Comparison of ENCODE assay signal across 16 mouse cellular contexts in genomic region chr6:85402613-85403012, GRCm38 (mm10). TPM values are rescaled to one million over a fixed set of nuclear protein-coding genes. Genes with fewer than 3 reads are reported as not detected.
A peak's percentile ranks its signal among the peaks of the same experiment; 100 is the strongest.
DNase-seq lines count a peak whose midpoint lies in the region; ATAC-seq and TF ChIP-seq lines count a peak whose summit lies in the region.
"Had no signal": no experiment of that assay in that cellular context is flagged by ENCODE, and none has a peak within 500 bp of the region (broad histone marks: within the 10 kb centered on the region; RNA-seq: fewer than 3 reads in every experiment).

No protein-coding gene starts in this region.

- 50% methylated on average over 2 of the region's 2 CpGs for WGBS in heart, embryonic 10.5 days
- 72% methylated on average over 2 of the region's 2 CpGs for WGBS in midbrain, embryonic 10.5 days
- 25% methylated on average over 2 of the region's 2 CpGs for WGBS in midbrain, postnatal 0 days

- no peaks in the 10 kb centered on the region for H3K36me3 ChIP-seq in heart, embryonic 10.5 days
- H3K36me3 ChIP-seq in midbrain, embryonic 10.5 days = no peaks in the 10 kb centered on the region
- H3K36me3 ChIP-seq in midbrain, postnatal 0 days (ENCODE audit: insufficient read depth, low read length) = no peaks in the 10 kb centered on the region
- H3K36me3 ChIP-seq: embryonic facial prominence, embryonic 12.5 days had no signal

- H3K27ac ChIP-seq in heart, embryonic 10.5 days = no peak overlapping the region
- H3K27ac ChIP-seq in midbrain, embryonic 10.5 days (replicated peaks) = peak overlapping the region; percentile 23; the same call in 1 of the 2 replicates
- no peak overlapping the region for H3K27ac ChIP-seq in midbrain, postnatal 0 days (ENCODE audit: low read depth, low read length)
- H3K27ac ChIP-seq: embryonic facial prominence, embryonic 12.5 days had no signal

- no peak for TF ChIP-seq CTCF in midbrain, postnatal 0 days (IDR thresholded peaks at IDR 0.05)

- no peaks in the 10 kb centered on the region for H3K4me1 ChIP-seq in heart, embryonic 10.5 days
- H3K4me1 ChIP-seq in midbrain, embryonic 10.5 days = peaks cover 13% of the 10 kb centered on the region
- H3K4me1 ChIP-seq in midbrain, postnatal 0 days (ENCODE audit: insufficient read depth, low read length) = no peaks in the 10 kb centered on the region
- H3K4me1 ChIP-seq: embryonic facial prominence, embryonic 12.5 days had no signal

- no peak overlapping the region for H3K4me2 ChIP-seq in midbrain, postnatal 0 days (ENCODE audit: low read depth, low read length, poor library complexity, severe bottlenecking)
- H3K4me2 ChIP-seq: embryonic facial prominence, embryonic 12.5 days had no signal

- peak; percentile 34 to 73 for DNase-seq in heart, adult 18-20 months
- DNase-seq in heart, embryonic 10.5 days (ENCODE audit: low spot score) = no peak
- no peak for DNase-seq in midbrain, embryonic 10.5 days (ENCODE audit: low spot score)
- no peak for DNase-seq in midbrain, postnatal 0 days (ENCODE audit: low spot score)
- DNase-seq in heart, postnatal 10 days = peak; percentile 45 to 47
- peak; percentile 13 for DNase-seq in skeletal muscle tissue, adult 2 months (ENCODE audit: low read depth, low spot score)
- no peak for DNase-seq in layer of hippocampus, postnatal 14 days (ENCODE audit: low spot score in 2 of 2)
- DNase-seq in retina, embryonic 14.5 days (ENCODE audit: low spot score) = no peak
- DNase-seq: cerebellum, postnatal 10 days; gastrocnemius, postnatal 25 days; kidney, postnatal 14 days; lung, adult 18-20 months had no signal

- intact Hi-C loops in heart, postnatal 10 days (cut with DNase I) = loop anchor here (10.0 kb wide), 1 partner anchor 368 kb away; no protein-coding TSS in a partner anchor

- H3K9me3 ChIP-seq in heart, embryonic 10.5 days = no peaks in the 10 kb centered on the region
- no peaks in the 10 kb centered on the region for H3K9me3 ChIP-seq in midbrain, embryonic 10.5 days (replicated peaks)
- H3K9me3 ChIP-seq in midbrain, postnatal 0 days (ENCODE audit: low read length) = no peaks in the 10 kb centered on the region
- H3K9me3 ChIP-seq: embryonic facial prominence, embryonic 12.5 days had no signal

- no peak overlapping the region for H3K9ac ChIP-seq in midbrain, postnatal 0 days (replicated peaks; ENCODE audit: low read length, poor library complexity, severe bottlenecking)
- H3K9ac ChIP-seq: embryonic facial prominence, embryonic 12.5 days had no signal

- ATAC-seq in midbrain, postnatal 0 days (ENCODE audit: low FRiP score) = no peak

- H3K4me3 ChIP-seq in heart, embryonic 10.5 days = no peak overlapping the region
- H3K4me3 ChIP-seq in midbrain, embryonic 10.5 days = no peak overlapping the region
- H3K4me3 ChIP-seq in midbrain, postnatal 0 days (ENCODE audit: low read depth, low read length) = no peak overlapping the region
- H3K4me3 ChIP-seq: embryonic facial prominence, embryonic 12.5 days had no signal

- peaks cover 37% of the 10 kb centered on the region for H3K27me3 ChIP-seq in heart, embryonic 10.5 days (ENCODE audit: insufficient read depth, poor library complexity, severe bottlenecking)
- H3K27me3 ChIP-seq in midbrain, embryonic 10.5 days (ENCODE audit: low read depth, poor library complexity, severe bottlenecking) = peaks cover 33% of the 10 kb centered on the region
- H3K27me3 ChIP-seq in midbrain, postnatal 0 days (ENCODE audit: insufficient read depth, low read length) = peaks cover 3% of the 10 kb centered on the region

RNA-seq across cellular contexts. Expression of gene Noto, which starts 21.1 kb away (rescaled TPM):
- total RNA-seq in heart, adult 18-20 months (2021) = not detected
- not detected in 2 replicates for polyA plus RNA-seq in heart, embryonic 10.5 days (2016; fragmentation: Nextera tagmentation; extraction: Ambion mirVana)
- not detected in 2 replicates for polyA plus RNA-seq in midbrain, embryonic 10.5 days (2016; fragmentation: Nextera tagmentation; extraction: Ambion mirVana)
- not detected in 2 replicates for total RNA-seq in midbrain, postnatal 0 days (2014; rRNA removed)
- polyA plus RNA-seq in midbrain, postnatal 0 days (2015; fragmentation: Nextera tagmentation; extraction: Ambion mirVana) = not detected in 2 replicates
- total RNA-seq in heart, postnatal 10 days (2021) = not detected
- total RNA-seq in layer of hippocampus, postnatal 14 days (2021) = not detected
- total RNA-seq: gastrocnemius, postnatal 25 days; layer of hippocampus, postnatal 25 days; neutrophil, adult 5-6 weeks had no signal
- polyA plus RNA-seq: embryonic facial prominence, embryonic 12.5 days; limb, embryonic 14.5 days had no signal

RNA-seq across cellular contexts. Expression of gene Rab11fip5, which starts 28.2 kb away (rescaled TPM):
- total RNA-seq in heart, adult 18-20 months (2021) = 10 to 100 TPM; 56.3 to 75.5 TPM
- 9.0 and 23.0 TPM in 2 replicates for polyA plus RNA-seq in heart, embryonic 10.5 days (2016; fragmentation: Nextera tagmentation; extraction: Ambion mirVana)
- polyA plus RNA-seq in midbrain, embryonic 10.5 days (2016; fragmentation: Nextera tagmentation; extraction: Ambion mirVana) = 4.2 and 6.4 TPM in 2 replicates
- total RNA-seq in midbrain, postnatal 0 days (2014; rRNA removed) = 52.9 and 65.5 TPM in 2 replicates
- 24.3 and 27.2 TPM in 2 replicates for polyA plus RNA-seq in midbrain, postnatal 0 days (2015; fragmentation: Nextera tagmentation; extraction: Ambion mirVana)
- 10 to 100 TPM; 65.4 to 73.1 TPM for total RNA-seq in heart, postnatal 10 days (2021)
- 10 to 100 TPM; 50.8 to 56.2 TPM for total RNA-seq in layer of hippocampus, postnatal 14 days (2021)

RNA-seq across cellular contexts. Expression of gene Smyd5, which starts 29.2 kb away (rescaled TPM):
- 10 to 100 TPM; 11.5 to 13.1 TPM for total RNA-seq in heart, adult 18-20 months (2021)
- polyA plus RNA-seq in heart, embryonic 10.5 days (2016; fragmentation: Nextera tagmentation; extraction: Ambion mirVana) = 64.4 and 81.8 TPM in 2 replicates
- 75.6 and 83.9 TPM in 2 replicates for polyA plus RNA-seq in midbrain, embryonic 10.5 days (2016; fragmentation: Nextera tagmentation; extraction: Ambion mirVana)
- total RNA-seq in midbrain, postnatal 0 days (2014; rRNA removed) = 66.6 and 71.4 TPM in 2 replicates
- 65.6 and 66.5 TPM in 2 replicates for polyA plus RNA-seq in midbrain, postnatal 0 days (2015; fragmentation: Nextera tagmentation; extraction: Ambion mirVana)
- 10 to 100 TPM; 11.1 to 12.5 TPM for total RNA-seq in heart, postnatal 10 days (2021)
- 10 to 100 TPM; 32.8 to 35.4 TPM for total RNA-seq in layer of hippocampus, postnatal 14 days (2021)

RNA-seq across cellular contexts. Expression of gene Cct7, which starts 48.7 kb away (rescaled TPM):
- total RNA-seq in heart, adult 18-20 months (2021) = 100 to 1,000 TPM; 153 to 178 TPM
- polyA plus RNA-seq in heart, embryonic 10.5 days (2016; fragmentation: Nextera tagmentation; extraction: Ambion mirVana) = 563 and 665 TPM in 2 replicates
- polyA plus RNA-seq in midbrain, embryonic 10.5 days (2016; fragmentation: Nextera tagmentation; extraction: Ambion mirVana) = 700 and 751 TPM in 2 replicates
- total RNA-seq in midbrain, postnatal 0 days (2014; rRNA removed) = 176 and 203 TPM in 2 replicates
- polyA plus RNA-seq in midbrain, postnatal 0 days (2015; fragmentation: Nextera tagmentation; extraction: Ambion mirVana) = 502 and 505 TPM in 2 replicates
- 100 to 1,000 TPM; 160 to 172 TPM for total RNA-seq in heart, postnatal 10 days (2021)
- 100 to 1,000 TPM; 204 to 218 TPM for total RNA-seq in layer of hippocampus, postnatal 14 days (2021)

RNA-seq across cellular contexts. Expression of gene Pradc1, which starts 49.2 kb away (rescaled TPM):
- 10 to 100 TPM in 1 of 2 experiments, 1 to 10 TPM in 1; 9.5 to 14.1 TPM for total RNA-seq in heart, adult 18-20 months (2021)
- 38.9 and 48.2 TPM in 2 replicates for polyA plus RNA-seq in heart, embryonic 10.5 days (2016; fragmentation: Nextera tagmentation; extraction: Ambion mirVana)
- 42.8 and 44.9 TPM in 2 replicates for polyA plus RNA-seq in midbrain, embryonic 10.5 days (2016; fragmentation: Nextera tagmentation; extraction: Ambion mirVana)
- total RNA-seq in midbrain, postnatal 0 days (2014; rRNA removed) = 8.6 and 9.7 TPM in 2 replicates
- polyA plus RNA-seq in midbrain, postnatal 0 days (2015; fragmentation: Nextera tagmentation; extraction: Ambion mirVana) = 25.3 and 28.2 TPM in 2 replicates
- total RNA-seq in heart, postnatal 10 days (2021) = 10 to 100 TPM; 17.9 to 19.4 TPM
- 10 to 100 TPM; 13.7 to 18.1 TPM for total RNA-seq in layer of hippocampus, postnatal 14 days (2021)

Comparison
In these comparisons a context has a peak if more than half of its experiments do, and no peak if none do; other contexts are left out.
1. DNase-seq: peak in heart, adult 18-20 months (2 of 2), heart, postnatal 10 days (2 of 2) and skeletal muscle tissue, adult 2 months (single experiment); none in heart, embryonic 10.5 days (single experiment), midbrain, embryonic 10.5 days (single experiment), midbrain, postnatal 0 days (single experiment), layer of hippocampus, postnatal 14 days (0 of 2) and retina, embryonic 14.5 days (single experiment).